Mouse (Mus musculus) ovary, adult 18-20 months (tissue): Measurements from ENCODE around the gene Sntb2.
"Not testable (repeated sequence)": the region's sequence is repeated elsewhere in the genome, so short reads cannot be mapped to it uniquely, and the experiment has no call there.

ENCODE experiments used
- DNase-seq: peaks from one replicate; pipeline ENCODE4 v3.0.0; 2022; ENCODE audit warnings: low spot score, mixed read lengths

Gene Sntb2

GRCm38 (mm10) chr8:107033609-107034008 is 98.1 kb downstream of the Sntb2 start:
- not testable (repeated sequence) for DNase-seq

- DNase-seq = no peak
Observed at GRCm38 (mm10) chr8:107035641-107036040, 100.1 kb downstream of the Sntb2 start.

GRCm38 (mm10) chr8:107036626-107037025 is 101.1 kb downstream of the Sntb2 start:
- DNase-seq = peak; percentile 57

- no peak for DNase-seq
Observed at GRCm38 (mm10) chr8:107040632-107041031, 105.1 kb downstream of the Sntb2 start.

- no peak for DNase-seq
Observed at GRCm38 (mm10) chr8:107045478-107045877, 109.9 kb downstream of the Sntb2 start.

- DNase-seq = no peak
Observed at GRCm38 (mm10) chr8:107046976-107047375, 111.4 kb downstream of the Sntb2 start.

- DNase-seq = peak; percentile 66
Observed at GRCm38 (mm10) chr8:107048061-107048941, 112.8 kb downstream of the Sntb2 start, which contains the start of gene Pdf. TSS of gene Pdf (minus strand) at chr8:107048614.

- no peak for DNase-seq
Observed at GRCm38 (mm10) chr8:107049480-107049879, 113.9 kb downstream of the Sntb2 start.

- DNase-seq = no peak
Observed at GRCm38 (mm10) chr8:107052046-107052445, 116.5 kb downstream of the Sntb2 start.

GRCm38 (mm10) chr8:107056076-107056972 is 120.8 kb downstream of the Sntb2 start, which contains the start of the genes Cog8 and Nip7:
TSS of gene Cog8 (minus strand) at chr8:107056689.
TSS of gene Nip7 (plus strand) at chr8:107056877.
- peak; percentile 94 for DNase-seq

- no peak for DNase-seq
Observed at GRCm38 (mm10) chr8:107056973-107057369, 121.4 kb downstream of the Sntb2 start.

GRCm38 (mm10) chr8:107062613-107063012 is 127.1 kb downstream of the Sntb2 start:
- no peak for DNase-seq

GRCm38 (mm10) chr8:107065511-107066496 is 130.3 kb downstream of the Sntb2 start, which contains the start of gene Tmed6:
TSS of gene Tmed6 (minus strand) at chr8:107065644.
- no peak for DNase-seq
